Mouse (Mus musculus): ENCODE results near the gene Prune2.

DNA sequence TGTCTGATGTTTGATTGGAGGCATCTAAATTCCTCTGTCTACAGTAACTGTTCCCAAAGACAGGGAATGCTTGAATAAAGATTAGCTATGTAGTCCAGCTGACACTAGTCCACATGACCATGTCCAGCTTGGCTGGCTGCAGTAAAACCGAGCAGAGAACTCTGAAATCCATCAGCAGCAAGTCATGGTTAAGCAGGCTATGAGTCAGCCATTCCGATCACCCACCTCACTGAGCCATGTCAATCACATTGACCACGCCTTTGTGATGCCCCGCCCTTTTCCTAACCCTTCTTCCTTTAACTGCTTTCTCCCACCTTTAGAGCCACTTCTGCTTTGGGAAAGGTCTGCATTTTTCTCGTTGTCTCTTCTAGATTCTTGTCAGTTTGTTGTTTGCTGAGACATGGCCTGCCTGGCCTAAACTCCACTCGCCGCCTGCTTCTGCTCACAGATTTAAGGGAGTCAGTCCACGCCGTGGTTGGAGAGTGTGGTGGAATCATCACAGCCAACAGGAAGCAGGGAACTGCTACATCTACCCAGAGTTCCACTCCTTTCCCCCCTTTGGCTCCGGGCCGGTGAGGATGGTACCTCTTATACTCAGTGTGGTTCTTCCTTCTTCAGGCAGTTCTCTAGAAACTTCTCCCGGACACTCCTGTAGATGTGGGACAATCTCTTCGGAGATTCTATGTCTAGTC lies 307.9 kb downstream of the Prune2 start:
- TF ChIP-seq CTCF (IDR thresholded peaks at IDR 0.05; ENCODE audit: low read depth) (no peak), EP300 (IDR thresholded peaks at IDR 0.05; ENCODE audit: low read depth) (no peak)

All from liver, postnatal 0 days (tissue).